17 mouse cellular contexts compared by ENCODE assay signal in genomic region chr8:122816965-122817364, GRCm38 (mm10). TPM values are rescaled to one million over a fixed set of nuclear protein-coding genes. Genes with fewer than 3 reads are reported as not detected.
"Had no signal": no experiment of that assay in that cellular context is flagged by ENCODE, and none has a peak within 500 bp of the region (broad histone marks: within the 10 kb centered on the region; RNA-seq: fewer than 3 reads in every experiment).

No protein-coding gene starts in this region.

- H3K4me3 ChIP-seq: limb, embryonic 13.5 days; liver, embryonic 13.5 days; midbrain, embryonic 12.5 days had no signal

- DNase-seq: kidney, adult 18-20 months; kidney, adult 9 months; kidney, postnatal 14 days; kidney, postnatal 4 days; left cerebral cortex, postnatal 4 days; liver, embryonic 13.5 days; lung, adult 2 months; lung, postnatal 14 days; lung, postnatal 4 days; thymus, adult 18-20 months; thymus, postnatal 36 days had no signal

- H3K27ac ChIP-seq: limb, embryonic 13.5 days; liver, embryonic 13.5 days had no signal

- H3K4me1 ChIP-seq: limb, embryonic 13.5 days had no signal

- H3K27me3 ChIP-seq: limb, embryonic 13.5 days; liver, embryonic 13.5 days; midbrain, embryonic 12.5 days had no signal

- H3K9me3 ChIP-seq: limb, embryonic 13.5 days; liver, embryonic 13.5 days; midbrain, embryonic 12.5 days had no signal

RNA-seq across cellular contexts. Expression of gene Cdh15, which starts 30.8 kb away (rescaled TPM):
- total RNA-seq: liver, adult 2 months; megakaryocyte progenitor cell, adult 5-6 weeks had no signal
- polyA plus RNA-seq: small intestine, adult 2 months; spleen, adult 2 months had no signal
